Comparison of ENCODE assay signal across 13 mouse cellular contexts in genomic region chr5:96962252-96962933, GRCm38 (mm10). TPM values are rescaled to one million over a fixed set of nuclear protein-coding genes. Genes with fewer than 3 reads are reported as not detected.
DNase-seq lines count a peak whose midpoint lies in the region; ATAC-seq lines count a peak whose summit lies in the region.
"Had no signal": no experiment of that assay in that cellular context is flagged by ENCODE, and none has a peak within 500 bp of the region (broad histone marks: within the 10 kb centered on the region; RNA-seq: fewer than 3 reads in every experiment).

No protein-coding gene starts in this region.

- peak; percentile 40 for ATAC-seq in CD4-positive, CD25-positive, alpha-beta regulatory T cell, adult 4 months
- peak; percentile 74 for ATAC-seq in kidney, embryonic 14.5 days (ENCODE audit: low FRiP score, low TSS enrichment)
- no peak for ATAC-seq in megakaryocyte-erythroid progenitor cell, adult 5-6 weeks (replicated peaks; ENCODE audit: low FRiP score, low TSS enrichment, poor library complexity, severe bottlenecking)

- no peak overlapping the region for H3K4me3 ChIP-seq in kidney, embryonic 14.5 days (ENCODE audit: low read length)
- H3K4me3 ChIP-seq: hindbrain, embryonic 12.5 days; limb, embryonic 12.5 days had no signal

- no peaks in the 10 kb centered on the region for H3K36me3 ChIP-seq in kidney, embryonic 14.5 days (ENCODE audit: control insufficient read depth, insufficient read depth, low read length)
- H3K36me3 ChIP-seq: hindbrain, embryonic 12.5 days; limb, embryonic 12.5 days had no signal

- H3K9me3 ChIP-seq in kidney, embryonic 14.5 days (ENCODE audit: control insufficient read depth, low read length): no peaks in the 10 kb centered on the region
- H3K9me3 ChIP-seq: hindbrain, embryonic 12.5 days; limb, embryonic 12.5 days had no signal

- DNase-seq in CD4-positive helper T cell, adult 2 months (ENCODE audit: low read depth, low spot score): peak; percentile 29
- peak; percentile 68 to 83 for DNase-seq in left cerebral cortex, postnatal 14 days (ENCODE audit: low spot score in 2 of 2)
- DNase-seq in cerebellum, adult 9-11 months: no peak
- DNase-seq in gastrocnemius, postnatal 25 days: no peak
- DNase-seq: adrenal gland, postnatal 14 days; cerebellum, postnatal 25 days; retina, postnatal 1 day; thymus, adult 2 months had no signal

- no peak overlapping the region for H3K9ac ChIP-seq in kidney, embryonic 14.5 days (ENCODE audit: low read depth, low read length)
- H3K9ac ChIP-seq: hindbrain, embryonic 12.5 days; limb, embryonic 12.5 days had no signal

- H3K4me2 ChIP-seq in kidney, embryonic 14.5 days (replicated peaks; ENCODE audit: low read depth, low read length): no peak overlapping the region
- H3K4me2 ChIP-seq: hindbrain, embryonic 12.5 days; limb, embryonic 12.5 days had no signal

- H3K27me3 ChIP-seq in kidney, embryonic 14.5 days (ENCODE audit: control insufficient read depth, insufficient read depth, low read length): no peaks in the 10 kb centered on the region
- H3K27me3 ChIP-seq: hindbrain, embryonic 12.5 days; limb, embryonic 12.5 days had no signal

- H3K4me1 ChIP-seq in kidney, embryonic 14.5 days (ENCODE audit: control insufficient read depth, insufficient read depth, low read length): peaks cover 5% of the 10 kb centered on the region; the same call in 1 of the 2 replicates

- WGBS in kidney, embryonic 14.5 days: 38% methylated on average over 8 of the region's 8 CpGs

- no peak overlapping the region for H3K27ac ChIP-seq in kidney, embryonic 14.5 days (ENCODE audit: low read depth, low read length)
- H3K27ac ChIP-seq: hindbrain, embryonic 12.5 days; limb, embryonic 12.5 days had no signal

- intact Hi-C loops in left cerebral cortex, postnatal 14 days (cut with DNase I): no loop called here

RNA-seq across cellular contexts. Expression of gene Bmp2k, which starts 35.1 kb away (rescaled TPM):
- 10 to 100 TPM; 17.8 to 25.5 TPM for polyA plus RNA-seq in CD4-positive, CD25-positive, alpha-beta regulatory T cell, adult 4 months (2017; shearing (Covaris generic))
- polyA plus RNA-seq in kidney, embryonic 14.5 days (2014; fragmentation: Nextera tagmentation; extraction: Ambion mirVana): 9.7 and 10.9 TPM in 2 replicates
- total RNA-seq in left cerebral cortex, postnatal 14 days (2021): 10 to 100 TPM; 12.8 to 13.5 TPM
- total RNA-seq in gastrocnemius, postnatal 25 days (2021): 1 to 10 TPM; 8.0 to 9.1 TPM
- total RNA-seq in megakaryocyte-erythroid progenitor cell, adult 5-6 weeks (2014; fragmentation: Nextera tagmentation): 14.0 and 15.9 TPM in 2 replicates
- total RNA-seq in megakaryocyte-erythroid progenitor cell, adult 5-6 weeks (2017): 16.8 and 17.2 TPM in 2 replicates

Comparison
In these comparisons a context has a peak if more than half of its experiments do, and no peak if none do; other contexts are left out.
1. DNase-seq: peak in CD4-positive helper T cell, adult 2 months (single experiment) and left cerebral cortex, postnatal 14 days (2 of 2); none in cerebellum, adult 9-11 months (single experiment) and gastrocnemius, postnatal 25 days (single experiment).